Mouse (Mus musculus) C2C12 (cell line): ENCODE measurements around the gene Fbxl5. TPM values are rescaled to one million over a fixed set of nuclear protein-coding genes. Genes with fewer than 3 reads are reported as not detected.

Experiments used
- H3K27me3 ChIP-seq: one replicate; pipeline ENCODE4 v1.6.1; 2011; ENCODE audit not compliant: control insufficient read depth, insufficient read depth, insufficient read length
- H3K36me3 ChIP-seq: one replicate; pipeline ENCODE4 v1.6.1; 2011; ENCODE audit not compliant: control insufficient read depth, insufficient read depth
- H3K4me3 ChIP-seq: one replicate; pipeline ENCODE4 v1.5.1; 2011; ENCODE audit warnings: mild to moderate bottlenecking, control low read depth; ENCODE audit not compliant: poor library complexity, insufficient read depth, severe bottlenecking
- H3K79me2 ChIP-seq: one replicate; pipeline ENCODE4 v1.6.1; 2011; ENCODE audit not compliant: control insufficient read depth, insufficient read depth
- H3K79me3 ChIP-seq: one replicate; pipeline ENCODE4 v1.6.1; 2011; ENCODE audit warnings: low read depth, control low read depth
- H3ac ChIP-seq: one replicate; pipeline ENCODE3; 2011; ENCODE audit warnings: low read depth; ENCODE audit not compliant: control insufficient read depth, insufficient read length
- CEBPB ChIP-seq: IDR thresholded peaks from one replicate; pipeline ENCODE4 v1.6.1; 2011; ENCODE audit warnings: low read depth, mild to moderate bottlenecking, control low read depth, moderate library complexity
- CTCF ChIP-seq: IDR thresholded peaks from one replicate; pipeline ENCODE4 v1.5.1; 2011; ENCODE audit not compliant: control insufficient read depth, insufficient read depth, insufficient read length
- FOSL1 ChIP-seq: IDR thresholded peaks from one replicate; pipeline ENCODE4 v1.8.0; 2011; ENCODE audit warnings: mild to moderate bottlenecking, low read length; ENCODE audit not compliant: poor library complexity, insufficient read depth, severe bottlenecking
- MAX ChIP-seq: IDR thresholded peaks from one replicate; pipeline ENCODE4 v1.6.1; 2011; ENCODE audit warnings: mild to moderate bottlenecking, control low read depth
- MYOD1 ChIP-seq: IDR thresholded peaks from one replicate; pipeline ENCODE4 v1.6.1; 2011; ENCODE audit warnings: low read depth; ENCODE audit not compliant: control insufficient read depth, insufficient read length
- MYOG ChIP-seq: IDR thresholded peaks from one replicate; pipeline ENCODE4 v1.6.1; 2011; ENCODE audit not compliant: control insufficient read depth, insufficient read length; ENCODE audit errors: extremely low read depth
- USF1 ChIP-seq: IDR thresholded peaks from one replicate; pipeline ENCODE4 v1.6.1; 2011; ENCODE audit warnings: low read depth, mild to moderate bottlenecking, control low read depth, moderate library complexity
- polyA plus RNA-seq: library from polyadenylated mRNA; unstranded; fragments of >200 nt; fragmentation: generic; extraction: Trizol; gene quantifications from one replicate; pipeline ENCODE4 v1.2.1, GENCODE M21; 2012; ENCODE audit warnings: missing spikeins

The Fbxl5 gene
- polyA plus RNA-seq, 1 experiment = 10.5 TPM

- Histone ChIP-seq H3ac (no peak overlapping the region), H3K4me3 (no peak overlapping the region), H3K27me3 (no peaks in the 10 kb centered on the region), H3K36me3 (no peaks in the 10 kb centered on the region), H3K79me2 (no peaks in the 10 kb centered on the region), H3K79me3 (no peaks in the 10 kb centered on the region)
- TF ChIP-seq MYOD1 (no peak), FOSL1 (no peak), CEBPB (no peak), USF1 (no peak), MYOG (no peak), MAX (no peak), CTCF (no peak)
Observed at GRCm38 (mm10) chr5:43815769-43816168, 5.7 kb downstream of the Fbxl5 start.

- TF ChIP-seq CEBPB = no peak
- no peak for TF ChIP-seq USF1
- no peak for TF ChIP-seq FOSL1
- no peak for TF ChIP-seq MAX
- TF ChIP-seq MYOG = no peak
- TF ChIP-seq MYOD1 = no peak
- no peak for TF ChIP-seq CTCF
- no peaks in the 10 kb centered on the region for H3K79me3 ChIP-seq
- no peak overlapping the region for H3ac ChIP-seq
- H3K36me3 ChIP-seq = no peaks in the 10 kb centered on the region
- H3K27me3 ChIP-seq = no peaks in the 10 kb centered on the region
- no peak overlapping the region for H3K4me3 ChIP-seq
- no peaks in the 10 kb centered on the region for H3K79me2 ChIP-seq
Observed at GRCm38 (mm10) chr5:43814536-43814935, 6.9 kb downstream of the Fbxl5 start.

GRCm38 (mm10) chr5:43810427-43811062, 10.9 kb downstream of the Fbxl5 start:
- no peaks in the 10 kb centered on the region for H3K79me2 ChIP-seq
- H3K27me3 ChIP-seq = no peaks in the 10 kb centered on the region
- TF ChIP-seq FOSL1 (no peak), CTCF (no peak), MAX (no peak), USF1 (no peak), CEBPB (no peak), MYOG (no peak), MYOD1 (no peak)
- H3K36me3 ChIP-seq = no peaks in the 10 kb centered on the region
- H3ac ChIP-seq = no peak overlapping the region
- no peaks in the 10 kb centered on the region for H3K79me3 ChIP-seq
- no peak overlapping the region for H3K4me3 ChIP-seq

- TF ChIP-seq MYOD1 (no peak), MYOG (no peak), FOSL1 (no peak), CEBPB (no peak), MAX (peak; percentile 78), USF1 (no peak), CTCF (no peak)
- Histone ChIP-seq H3K79me2 (no peaks in the 10 kb centered on the region), H3K79me3 (no peaks in the 10 kb centered on the region), H3K27me3 (no peaks in the 10 kb centered on the region), H3K36me3 (no peaks in the 10 kb centered on the region), H3K4me3 (peak overlapping the region; percentile 6), H3ac (peak overlapping the region; percentile 79)
Observed at GRCm38 (mm10) chr5:43807744-43808696, 13.4 kb downstream of the Fbxl5 start.

GRCm38 (mm10) chr5:43806914-43807313, 14.5 kb downstream of the Fbxl5 start:
- no peaks in the 10 kb centered on the region for H3K79me2 ChIP-seq
- TF ChIP-seq CEBPB = no peak
- TF ChIP-seq CTCF = no peak
- TF ChIP-seq MYOG = no peak
- TF ChIP-seq MAX = no peak
- no peak for TF ChIP-seq USF1
- TF ChIP-seq FOSL1 = no peak
- no peak for TF ChIP-seq MYOD1
- H3K4me3 ChIP-seq = no peak overlapping the region
- no peak overlapping the region for H3ac ChIP-seq
- no peaks in the 10 kb centered on the region for H3K36me3 ChIP-seq
- no peaks in the 10 kb centered on the region for H3K27me3 ChIP-seq
- no peaks in the 10 kb centered on the region for H3K79me3 ChIP-seq

GRCm38 (mm10) chr5:43806340-43806739, 15.1 kb downstream of the Fbxl5 start:
- TF ChIP-seq USF1 (no peak), MAX (no peak), CTCF (no peak)
- H3K4me3 ChIP-seq = no peak overlapping the region
- H3K36me3 ChIP-seq = no peaks in the 10 kb centered on the region
- H3K79me2 ChIP-seq = no peaks in the 10 kb centered on the region
- no peaks in the 10 kb centered on the region for H3K79me3 ChIP-seq
- H3K27me3 ChIP-seq = no peaks in the 10 kb centered on the region
- no peak overlapping the region for H3ac ChIP-seq
